Mouse (Mus musculus): ENCODE data around the gene Eno1.
A peak's percentile ranks its signal among the peaks of the same experiment; 100 is the strongest.
"Not testable (repeated sequence)": the region's sequence is repeated elsewhere in the genome, so short reads cannot be mapped to it uniquely, and the experiment has no call there.

Gene Eno1

DNA sequence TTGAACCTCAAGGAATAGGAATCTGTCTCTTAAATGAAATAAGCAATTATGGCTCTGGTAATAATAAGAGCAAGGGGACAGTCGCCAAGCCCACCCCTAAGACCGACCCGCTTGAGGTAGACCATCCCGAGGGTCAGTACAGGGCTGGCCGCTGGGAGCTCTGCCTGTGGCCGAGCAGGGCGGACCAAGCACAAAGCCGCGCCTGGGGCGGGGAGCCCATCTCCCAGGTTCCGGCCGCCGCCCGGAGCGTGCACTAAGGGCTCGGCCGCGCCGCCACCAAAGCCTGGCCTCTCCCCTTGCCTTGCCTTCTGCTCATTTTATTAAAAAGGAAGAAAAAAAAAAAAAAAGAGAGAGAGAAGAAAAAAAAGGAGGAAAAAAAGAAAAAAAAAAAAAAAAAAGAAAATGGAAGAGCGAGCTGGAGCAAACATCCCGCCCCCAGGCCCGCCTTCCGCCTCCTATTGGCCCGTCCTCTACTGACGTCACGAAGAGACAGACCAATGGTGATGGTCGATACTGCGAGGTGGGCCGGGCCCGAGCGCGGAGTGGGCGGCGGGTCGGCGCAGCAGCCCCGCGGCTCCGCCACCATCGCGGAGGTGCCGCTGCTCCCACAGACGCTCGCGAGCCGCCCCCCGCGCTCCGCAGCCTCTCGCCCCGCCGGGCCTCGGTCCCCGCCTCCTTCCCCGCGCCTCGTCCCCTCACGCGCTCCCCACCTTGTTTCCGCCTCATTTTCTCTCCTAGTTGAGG lies 44.7 kb downstream of the Eno1 start, which contains the start of gene Rere:
Rere (plus strand) TSS at position 629 of the 744 bp plus-strand sequence.
- peak; percentile 93 to 96 for DNase-seq (ENCODE audit: low spot score in 2 of 2)

- no peak for DNase-seq (ENCODE audit: low spot score in 2 of 2)
Observed at GRCm38 (mm10) chr4:150281891-150282630, 45.5 kb downstream of the Eno1 start.

DNA sequence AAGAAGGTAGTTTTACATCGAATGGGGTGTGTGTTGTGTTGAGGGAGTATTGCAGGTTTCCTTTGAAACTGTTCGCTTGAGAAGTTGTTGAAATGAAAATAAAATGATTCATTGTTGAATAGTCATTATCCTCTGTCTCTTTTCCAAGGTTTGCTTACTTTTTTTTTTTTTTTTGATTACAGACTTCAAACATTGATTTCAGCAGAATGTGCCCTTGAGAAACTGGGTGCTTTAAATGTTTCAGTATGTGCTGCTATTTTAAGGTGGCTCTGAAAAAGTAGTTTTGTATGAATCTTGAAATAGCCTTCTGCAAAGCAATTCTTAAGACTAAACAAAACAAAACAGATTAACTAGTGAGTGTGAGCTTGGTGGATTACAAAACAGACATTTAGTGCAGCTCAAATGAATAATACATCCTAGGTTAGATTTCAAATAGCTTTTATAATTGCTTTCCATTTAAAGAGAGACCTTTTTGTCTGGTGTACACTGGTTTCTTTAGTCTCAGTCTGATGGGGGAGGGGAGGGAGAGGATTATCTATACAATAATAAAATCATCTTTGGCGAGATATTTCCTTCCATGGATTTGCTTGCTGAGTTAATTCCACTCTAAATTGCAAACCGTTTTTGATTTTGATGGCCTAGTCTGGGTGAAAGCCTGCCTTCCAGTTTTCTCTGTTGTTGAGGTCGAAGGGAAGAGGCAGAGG lies 46.3 kb downstream of the Eno1 start:
- no peak for DNase-seq (ENCODE audit: low spot score in 2 of 2)

- DNase-seq (ENCODE audit: low spot score in 2 of 2): no peak
Observed at GRCm38 (mm10) chr4:150283335-150283638, 46.8 kb downstream of the Eno1 start.

GRCm38 (mm10) chr4:150283993-150284392 lies 47.5 kb downstream of the Eno1 start:
- no peak for DNase-seq (ENCODE audit: low spot score in 2 of 2)

GRCm38 (mm10) chr4:150286980-150287379 lies 50.5 kb downstream of the Eno1 start:
- DNase-seq (ENCODE audit: low spot score in 2 of 2): no peak

GRCm38 (mm10) chr4:150287463-150287862 lies 50.9 kb downstream of the Eno1 start:
- not testable (repeated sequence) for DNase-seq (ENCODE audit: low spot score in 2 of 2)

DNA sequence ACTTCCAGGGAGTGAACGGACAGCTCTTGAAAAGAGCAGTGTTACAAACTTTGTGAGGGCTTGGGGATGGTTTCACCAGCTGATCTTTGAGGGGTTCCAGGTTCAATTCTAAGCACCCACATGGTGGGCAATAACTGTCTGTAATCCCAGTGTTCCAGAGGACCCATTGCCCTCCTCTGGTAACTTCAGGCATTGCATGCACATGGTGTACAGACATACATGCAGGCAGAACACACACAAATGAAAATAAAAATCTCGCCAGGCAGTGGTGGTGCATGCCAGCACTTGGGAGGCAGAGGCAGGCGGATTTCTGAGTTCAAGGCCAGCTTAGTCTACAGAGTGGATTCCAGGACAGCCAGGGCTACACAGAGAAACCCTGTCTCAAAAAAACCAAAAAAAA lies 55.4 kb downstream of the Eno1 start:
- DNase-seq (ENCODE audit: low spot score in 2 of 2): no peak

DNA sequence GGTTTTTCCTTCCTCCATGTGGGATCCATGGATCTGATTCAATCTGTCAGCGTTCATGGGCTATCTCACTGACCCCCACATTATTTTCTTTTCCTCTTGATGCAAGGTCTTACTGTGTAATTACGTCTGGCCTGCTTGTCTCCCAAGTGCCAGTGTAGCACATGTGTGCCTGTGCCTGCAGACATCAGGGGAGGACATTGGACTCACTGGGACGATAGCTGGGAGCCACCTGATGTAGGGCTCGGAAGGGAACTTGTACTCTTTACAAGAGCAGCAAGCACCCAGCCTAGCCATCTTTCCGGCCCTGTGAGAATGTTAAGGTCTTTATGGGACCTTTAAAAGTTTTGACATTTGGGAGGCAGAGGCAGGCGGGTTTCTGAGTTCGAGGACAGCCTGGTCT lies 58.3 kb downstream of the Eno1 start:
- DNase-seq (ENCODE audit: low spot score in 2 of 2): no peak

DNA sequence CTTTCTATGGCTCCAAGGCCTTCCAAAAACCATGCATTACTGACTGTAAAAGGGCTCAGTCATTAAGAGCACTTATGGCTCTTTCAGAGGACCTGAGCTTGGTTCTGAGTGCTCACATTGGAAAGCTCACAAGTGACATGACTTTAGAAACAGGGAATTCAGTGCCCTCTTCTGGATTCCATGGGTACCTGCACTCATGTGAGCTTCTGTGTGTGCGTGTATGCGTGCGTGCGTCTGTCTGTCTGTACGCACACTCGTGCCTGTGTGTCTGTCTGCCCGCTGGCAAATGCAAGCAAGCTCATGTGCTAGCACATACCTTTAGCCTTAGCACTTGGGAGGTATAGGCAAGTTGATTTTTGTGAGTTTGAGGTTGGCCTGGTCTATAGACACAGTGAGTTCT lies 59.4 kb downstream of the Eno1 start:
- no peak for DNase-seq (ENCODE audit: low spot score in 2 of 2)
